8 mouse cellular contexts compared by ENCODE assay signal in genomic region chr1:191063700-191064099, GRCm38 (mm10). TPM values are rescaled to one million over a fixed set of nuclear protein-coding genes. Genes with fewer than 3 reads are reported as not detected.
DNase-seq lines count a peak whose midpoint lies in the region; ATAC-seq and TF ChIP-seq lines count a peak whose summit lies in the region.

No protein-coding gene starts in this region.

- no peaks in the 10 kb centered on the region for H3K9me3 ChIP-seq in lung, postnatal 0 days (ENCODE audit: low read length)
- H3K9me3 ChIP-seq in forebrain, embryonic 10.5 days = no peaks in the 10 kb centered on the region
- H3K9me3 ChIP-seq in limb, embryonic 13.5 days = no peaks in the 10 kb centered on the region
- H3K9me3 ChIP-seq in stomach, embryonic 14.5 days (ENCODE audit: control insufficient read depth, low read depth, low read length) = no peaks in the 10 kb centered on the region

- no peak for DNase-seq in lung, postnatal 0 days (ENCODE audit: low spot score)
- DNase-seq in lung, postnatal 25 days (ENCODE audit: low spot score) = no peak
- DNase-seq in forebrain, embryonic 10.5 days (ENCODE audit: extremely low spot score, low spot score) = no peak
- no peak for DNase-seq in kidney, adult 9 months
- DNase-seq in kidney, adult 18-20 months = no peak

- H3K4me3 ChIP-seq in lung, postnatal 0 days (ENCODE audit: low read depth, low read length) = 0 out of 2 replicates have a peak overlapping the region, but pooled peaks have one; percentile 67
- H3K4me3 ChIP-seq in forebrain, embryonic 10.5 days = peak overlapping the region; percentile 99
- H3K4me3 ChIP-seq in limb, embryonic 13.5 days = peak overlapping the region; percentile 86
- H3K4me3 ChIP-seq in stomach, embryonic 14.5 days (ENCODE audit: low read depth, low read length) = peak overlapping the region; percentile 95

- TF ChIP-seq EP300 in lung, postnatal 0 days (IDR thresholded peaks at IDR 0.05) = no peak

- TF ChIP-seq CTCF in lung, postnatal 0 days (IDR thresholded peaks at IDR 0.05) = no peak

- H3K4me2 ChIP-seq in lung, postnatal 0 days (replicated peaks; ENCODE audit: low read depth, low read length) = peak overlapping the region; percentile 93; the same call in 1 of the 2 replicates
- peak overlapping the region; percentile 87 for H3K4me2 ChIP-seq in limb, embryonic 13.5 days (replicated peaks)
- H3K4me2 ChIP-seq in stomach, embryonic 14.5 days (replicated peaks; ENCODE audit: low read depth, low read length) = peak overlapping the region; percentile 79

- peaks cover 9% of the 10 kb centered on the region; the same call in 1 of the 2 replicates for H3K4me1 ChIP-seq in lung, postnatal 0 days (ENCODE audit: insufficient read depth, low read depth, low read length)
- peaks cover 32% of the 10 kb centered on the region for H3K4me1 ChIP-seq in forebrain, embryonic 10.5 days
- peaks cover 20% of the 10 kb centered on the region for H3K4me1 ChIP-seq in limb, embryonic 13.5 days
- H3K4me1 ChIP-seq in stomach, embryonic 14.5 days (ENCODE audit: control insufficient read depth, insufficient read depth, low read length) = peaks cover 6% of the 10 kb centered on the region; the same call in 1 of the 2 replicates

- H3K9ac ChIP-seq in lung, postnatal 0 days (replicated peaks; ENCODE audit: low read depth) = no peak overlapping the region
- H3K9ac ChIP-seq in limb, embryonic 13.5 days = peak overlapping the region; percentile 89
- peak overlapping the region; percentile 69 for H3K9ac ChIP-seq in stomach, embryonic 14.5 days (replicated peaks; ENCODE audit: low read depth, low read length)

- 47% methylated on average over 9 of the region's 9 CpGs for WGBS in lung, postnatal 0 days
- WGBS in forebrain, embryonic 10.5 days = 65% methylated on average over 9 of the region's 9 CpGs
- WGBS in limb, embryonic 13.5 days = 56% methylated on average over 9 of the region's 9 CpGs
- WGBS in stomach, embryonic 14.5 days = 66% methylated on average over 9 of the region's 9 CpGs

- no peak overlapping the region for H3K27ac ChIP-seq in lung, postnatal 0 days (ENCODE audit: low read length)
- peak overlapping the region; percentile 98 for H3K27ac ChIP-seq in forebrain, embryonic 10.5 days
- no peak overlapping the region for H3K27ac ChIP-seq in limb, embryonic 13.5 days
- no peak overlapping the region for H3K27ac ChIP-seq in stomach, embryonic 14.5 days (ENCODE audit: low read length)

- ATAC-seq in lung, postnatal 0 days = no peak
- no peak for ATAC-seq in limb, embryonic 13.5 days (ENCODE audit: low FRiP score, low read depth)
- no peak for ATAC-seq in stomach, embryonic 14.5 days (ENCODE audit: insufficient number of reproducible peaks, insufficient read depth, low FRiP score, low read depth)
- ATAC-seq in frontal cortex, adult (ENCODE audit: low TSS enrichment) = no peak

- no peaks in the 10 kb centered on the region for H3K27me3 ChIP-seq in lung, postnatal 0 days (replicated peaks; ENCODE audit: insufficient read depth, low read length)
- H3K27me3 ChIP-seq in forebrain, embryonic 10.5 days (ENCODE audit: poor library complexity, severe bottlenecking) = peaks cover 14% of the 10 kb centered on the region; the same call in 1 of the 2 replicates
- no peaks in the 10 kb centered on the region for H3K27me3 ChIP-seq in limb, embryonic 13.5 days
- no peaks in the 10 kb centered on the region for H3K27me3 ChIP-seq in stomach, embryonic 14.5 days (ENCODE audit: control insufficient read depth, insufficient read depth, low read length)

- no peaks in the 10 kb centered on the region for H3K36me3 ChIP-seq in lung, postnatal 0 days (ENCODE audit: insufficient read depth, low read length)
- peaks cover 41% of the 10 kb centered on the region for H3K36me3 ChIP-seq in forebrain, embryonic 10.5 days (replicated peaks)
- H3K36me3 ChIP-seq in limb, embryonic 13.5 days = peaks cover 31% of the 10 kb centered on the region
- H3K36me3 ChIP-seq in stomach, embryonic 14.5 days (ENCODE audit: control insufficient read depth, insufficient read depth, low read length) = peaks cover 11% of the 10 kb centered on the region; the same call in 1 of the 2 replicates

RNA-seq across cellular contexts. Expression of gene Nsl1, which starts 0.9 kb away (rescaled TPM):
- 1.5 and 1.8 TPM in 2 replicates for polyA plus RNA-seq in lung, postnatal 0 days (2015; fragmentation: Nextera tagmentation; extraction: Ambion mirVana)
- 38.2 and 39.0 TPM in 2 replicates for polyA plus RNA-seq in forebrain, embryonic 10.5 days (2016; fragmentation: Nextera tagmentation; extraction: Ambion mirVana)
- 22.8 and 24.2 TPM in 2 replicates for polyA plus RNA-seq in limb, embryonic 13.5 days (2015; fragmentation: Nextera tagmentation; extraction: Ambion mirVana)
- 17.5 and 22.0 TPM in 2 replicates for polyA plus RNA-seq in stomach, embryonic 14.5 days (2014; fragmentation: Nextera tagmentation; extraction: Ambion mirVana)

RNA-seq across cellular contexts. Expression of gene Tatdn3, which starts 1.0 kb away (rescaled TPM):
- 10.5 and 11.9 TPM in 2 replicates for polyA plus RNA-seq in lung, postnatal 0 days (2015; fragmentation: Nextera tagmentation; extraction: Ambion mirVana)
- 11.6 and 11.9 TPM in 2 replicates for polyA plus RNA-seq in forebrain, embryonic 10.5 days (2016; fragmentation: Nextera tagmentation; extraction: Ambion mirVana)
- polyA plus RNA-seq in limb, embryonic 13.5 days (2015; fragmentation: Nextera tagmentation; extraction: Ambion mirVana) = 15.0 and 15.3 TPM in 2 replicates
- polyA plus RNA-seq in stomach, embryonic 14.5 days (2014; fragmentation: Nextera tagmentation; extraction: Ambion mirVana) = 14.8 and 20.4 TPM in 2 replicates

RNA-seq across cellular contexts. Expression of gene Spata45, which starts 27.3 kb away (rescaled TPM):
- not detected in 2 replicates for polyA plus RNA-seq in lung, postnatal 0 days (2015; fragmentation: Nextera tagmentation; extraction: Ambion mirVana)
- polyA plus RNA-seq in forebrain, embryonic 10.5 days (2016; fragmentation: Nextera tagmentation; extraction: Ambion mirVana) = not detected in 2 replicates
- polyA plus RNA-seq in limb, embryonic 13.5 days (2015; fragmentation: Nextera tagmentation; extraction: Ambion mirVana) = not detected in 2 replicates
- polyA plus RNA-seq in stomach, embryonic 14.5 days (2014; fragmentation: Nextera tagmentation; extraction: Ambion mirVana) = not detected in 2 replicates

RNA-seq across cellular contexts. Expression of gene Batf3, which starts 33.9 kb away (rescaled TPM):
- 2.0 and 2.6 TPM in 2 replicates for polyA plus RNA-seq in lung, postnatal 0 days (2015; fragmentation: Nextera tagmentation; extraction: Ambion mirVana)
- polyA plus RNA-seq in forebrain, embryonic 10.5 days (2016; fragmentation: Nextera tagmentation; extraction: Ambion mirVana) = 8.0 and 9.7 TPM in 2 replicates
- 16.6 and 16.7 TPM in 2 replicates for polyA plus RNA-seq in limb, embryonic 13.5 days (2015; fragmentation: Nextera tagmentation; extraction: Ambion mirVana)
- polyA plus RNA-seq in stomach, embryonic 14.5 days (2014; fragmentation: Nextera tagmentation; extraction: Ambion mirVana) = 13.4 and 13.6 TPM in 2 replicates

RNA-seq across cellular contexts. Expression of gene Flvcr1, which starts 37.7 kb away (rescaled TPM):
- 7.8 and 7.9 TPM in 2 replicates for polyA plus RNA-seq in lung, postnatal 0 days (2015; fragmentation: Nextera tagmentation; extraction: Ambion mirVana)
- polyA plus RNA-seq in forebrain, embryonic 10.5 days (2016; fragmentation: Nextera tagmentation; extraction: Ambion mirVana) = 8.2 and 8.5 TPM in 2 replicates
- 5.2 and 5.8 TPM in 2 replicates for polyA plus RNA-seq in limb, embryonic 13.5 days (2015; fragmentation: Nextera tagmentation; extraction: Ambion mirVana)
- polyA plus RNA-seq in stomach, embryonic 14.5 days (2014; fragmentation: Nextera tagmentation; extraction: Ambion mirVana) = 5.8 and 6.6 TPM in 2 replicates
